ENCODE assay signal across 8 mouse cellular contexts in the genomic region with DNA sequence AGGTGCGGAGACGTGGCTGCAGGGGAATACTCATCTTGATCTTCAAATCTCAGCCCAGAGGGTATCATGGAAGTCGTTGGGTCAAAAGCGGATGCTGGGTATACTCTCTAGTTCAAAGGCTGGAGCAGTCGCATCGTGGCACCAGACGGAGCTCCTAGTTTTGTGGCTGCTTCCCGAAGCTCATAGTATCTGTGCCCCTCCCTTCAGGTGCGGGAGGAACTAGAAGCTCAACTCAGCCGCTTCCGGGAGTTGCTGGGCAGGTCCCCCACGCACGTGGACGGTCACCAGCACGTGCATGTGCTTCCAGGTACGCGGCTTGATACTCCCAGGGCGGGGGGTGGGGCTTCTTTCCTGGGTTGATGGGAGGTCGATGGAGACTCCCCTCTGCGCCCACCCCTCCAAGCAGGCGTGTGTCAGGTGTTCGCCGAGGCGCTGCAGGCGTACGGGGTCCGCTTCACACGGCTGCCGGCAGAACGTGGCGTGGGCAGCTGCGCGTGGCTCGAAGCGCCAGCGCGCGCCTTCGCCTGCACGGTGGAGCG. TPM values are rescaled to one million over a fixed set of nuclear protein-coding genes. Genes with fewer than 3 reads are reported as not detected.
DNase-seq lines count a peak whose midpoint lies in the region; ATAC-seq and TF ChIP-seq lines count a peak whose summit lies in the region.

No protein-coding gene starts in this region.

- no peak for TF ChIP-seq CTCF in G1E (IDR thresholded peaks at IDR 0.05; ENCODE audit: low read depth, low read length)
- no peak for TF ChIP-seq CTCF in liver, postnatal 0 days (IDR thresholded peaks at IDR 0.05; ENCODE audit: low read depth)
- no peak for TF ChIP-seq CTCF in olfactory bulb, adult 2 months (IDR thresholded peaks at IDR 0.05; ENCODE audit: insufficient read depth, low read depth, low read length)

- ATAC-seq in heart, embryonic 12.5 days (ENCODE audit: insufficient number of reproducible peaks, low FRiP score): 0 out of 2 replicates have a peak, but pooled peaks have one; percentile 12
- ATAC-seq in G1E (ENCODE audit: extremely low read depth, insufficient number of reproducible peaks, low FRiP score, poor library complexity, severe bottlenecking): no peak
- ATAC-seq in embryonic facial prominence, embryonic 14.5 days (ENCODE audit: low read depth): peak; percentile 16; the same call in 1 of the 2 replicates
- peak; percentile 20 for ATAC-seq in liver, postnatal 0 days

- intact Hi-C loops in heart, postnatal 25 days (cut with DNase I): no loop called here

- H3K4me3 ChIP-seq in heart, embryonic 12.5 days: peak overlapping the region; percentile 47
- peak overlapping the region; percentile 76 for H3K4me3 ChIP-seq in G1E (ENCODE audit: low read depth, low read length)
- peak overlapping the region; percentile 65 for H3K4me3 ChIP-seq in embryonic facial prominence, embryonic 14.5 days (ENCODE audit: low read depth, low read length)
- H3K4me3 ChIP-seq in liver, postnatal 0 days (ENCODE audit: low read depth, low read length): peak overlapping the region; percentile 58
- peak overlapping the region; percentile 97 for H3K4me3 ChIP-seq in olfactory bulb, adult 2 months (ENCODE audit: insufficient read depth, low read depth, low read length)

- no peak for TF ChIP-seq EP300 in liver, postnatal 0 days (IDR thresholded peaks at IDR 0.05; ENCODE audit: low read depth)

- peak overlapping the region; percentile 59 for H3K9ac ChIP-seq in heart, embryonic 12.5 days
- peak overlapping the region; percentile 66 for H3K9ac ChIP-seq in embryonic facial prominence, embryonic 14.5 days (ENCODE audit: low read depth, low read length)
- peak overlapping the region; percentile 46 for H3K9ac ChIP-seq in liver, postnatal 0 days (replicated peaks)

- WGBS in heart, embryonic 12.5 days: under 1% methylated on average over 41 of the region's 41 CpGs
- under 1% methylated on average over 28 of the region's 41 CpGs for WGBS in embryonic facial prominence, embryonic 14.5 days
- WGBS in liver, postnatal 0 days (ENCODE audit: insufficient replicate concordance): under 1% methylated on average over 41 of the region's 41 CpGs
- WGBS in olfactory bulb, adult 2 months: under 1% methylated on average over 41 of the region's 41 CpGs

- no peak for DNase-seq in heart, postnatal 25 days (ENCODE audit: low spot score)
- DNase-seq in G1E (ENCODE audit: low spot score): peak; percentile 67
- peak; percentile 50 for DNase-seq in embryonic facial prominence, embryonic 14.5 days (ENCODE audit: low spot score)
- DNase-seq in kidney, adult 9 months: peak; percentile 14
- DNase-seq in liver, postnatal 0 days: peak; percentile 51
- DNase-seq in gastrocnemius, postnatal 10 days: no peak

- H3K4me2 ChIP-seq in heart, embryonic 12.5 days: peak overlapping the region; percentile 78
- H3K4me2 ChIP-seq in embryonic facial prominence, embryonic 14.5 days (ENCODE audit: low read depth, low read length): peak overlapping the region; percentile 100
- H3K4me2 ChIP-seq in liver, postnatal 0 days (ENCODE audit: low read depth, low read length): peak overlapping the region; percentile 99

- 0 out of 2 replicates have a peak, but pooled peaks have one; percentile 4 for TF ChIP-seq POLR2A in olfactory bulb, adult 2 months (IDR thresholded peaks at IDR 0.05; ENCODE audit: insufficient read depth, low read depth, low read length)

- no peaks in the 10 kb centered on the region for H3K9me3 ChIP-seq in heart, embryonic 12.5 days (replicated peaks)
- H3K9me3 ChIP-seq in G1E (replicated peaks): no peaks in the 10 kb centered on the region
- no peaks in the 10 kb centered on the region for H3K9me3 ChIP-seq in embryonic facial prominence, embryonic 14.5 days (ENCODE audit: control insufficient read depth, low read length)
- H3K9me3 ChIP-seq in liver, postnatal 0 days (ENCODE audit: low read length): no peaks in the 10 kb centered on the region

- no peak overlapping the region for H3K27ac ChIP-seq in heart, embryonic 12.5 days (ENCODE audit: poor library complexity, severe bottlenecking)
- no peak overlapping the region for H3K27ac ChIP-seq in embryonic facial prominence, embryonic 14.5 days (replicated peaks; ENCODE audit: low read depth, low read length)
- H3K27ac ChIP-seq in liver, postnatal 0 days (ENCODE audit: low read depth): no peak overlapping the region
- no peak overlapping the region for H3K27ac ChIP-seq in olfactory bulb, adult 2 months (ENCODE audit: insufficient read depth, low read depth, low read length)

- peaks cover 8% of the 10 kb centered on the region for H3K36me3 ChIP-seq in heart, embryonic 12.5 days
- peaks cover 65% of the 10 kb centered on the region for H3K36me3 ChIP-seq in G1E (replicated peaks)
- peaks cover 15% of the 10 kb centered on the region; the same call in 1 of the 2 replicates for H3K36me3 ChIP-seq in embryonic facial prominence, embryonic 14.5 days (ENCODE audit: control insufficient read depth, insufficient read depth, low read length)
- H3K36me3 ChIP-seq in liver, postnatal 0 days (replicated peaks; ENCODE audit: insufficient read depth, low read length): no peaks in the 10 kb centered on the region

- H3K27me3 ChIP-seq in heart, embryonic 12.5 days (replicated peaks): no peaks in the 10 kb centered on the region
- no peaks in the 10 kb centered on the region for H3K27me3 ChIP-seq in G1E (ENCODE audit: insufficient read depth, low read length)
- peaks cover 4% of the 10 kb centered on the region; the same call in 1 of the 2 replicates for H3K27me3 ChIP-seq in embryonic facial prominence, embryonic 14.5 days (replicated peaks; ENCODE audit: control insufficient read depth, insufficient read depth, low read length)
- no peaks in the 10 kb centered on the region for H3K27me3 ChIP-seq in liver, postnatal 0 days (ENCODE audit: insufficient read depth, low read length)

- peaks cover 12% of the 10 kb centered on the region for H3K4me1 ChIP-seq in heart, embryonic 12.5 days (replicated peaks)
- peaks cover 40% of the 10 kb centered on the region for H3K4me1 ChIP-seq in G1E (ENCODE audit: insufficient read depth, low read depth, low read length)
- peaks cover 6% of the 10 kb centered on the region; the same call in 1 of the 2 replicates for H3K4me1 ChIP-seq in embryonic facial prominence, embryonic 14.5 days (ENCODE audit: control insufficient read depth, insufficient read depth, low read length)
- peaks cover 15% of the 10 kb centered on the region for H3K4me1 ChIP-seq in liver, postnatal 0 days (ENCODE audit: insufficient read depth)
- peaks cover 18% of the 10 kb centered on the region for H3K4me1 ChIP-seq in olfactory bulb, adult 2 months (ENCODE audit: control insufficient read depth, insufficient read depth, low read length)

RNA-seq across cellular contexts. Expression of a gene that starts 0.4 kb away (rescaled TPM):
- 0.27 and 0.33 TPM in 2 replicates for polyA plus RNA-seq in heart, embryonic 12.5 days (2016; fragmentation: Nextera tagmentation; extraction: Ambion mirVana)
- under 1 TPM in 1 of 2 experiments, not detected in 1; 0.13 TPM for total RNA-seq in heart, postnatal 25 days (2021)
- total RNA-seq in G1E (2014; fragmentation: Nextera tagmentation) (3.9 and 5.3 TPM in 2 replicates), G1E (2017) (2.5 and 2.8 TPM in 2 replicates)
- polyA plus RNA-seq in G1E (2012): 4.6 TPM in 2 replicates
- polyA plus RNA-seq in embryonic facial prominence, embryonic 14.5 days (2014; fragmentation: Nextera tagmentation; extraction: Ambion mirVana): 0.60 and 0.94 TPM in 2 replicates
- 0.12 and 0.13 TPM in 2 replicates for polyA plus RNA-seq in liver, postnatal 0 days (2015; fragmentation: Nextera tagmentation; extraction: Ambion mirVana)
- polyA plus RNA-seq in olfactory bulb, adult 2 months (2012; ENCODE audit: insufficient read depth, insufficient read length, low replicate concordance, missing spikeins): not detected in 2 replicates
- total RNA-seq in gastrocnemius, postnatal 10 days (2021): under 1 TPM; 0.29 to 0.54 TPM

RNA-seq across cellular contexts. Expression of a gene that starts 3.0 kb away (rescaled TPM):
- polyA plus RNA-seq in heart, embryonic 12.5 days (2016; fragmentation: Nextera tagmentation; extraction: Ambion mirVana): 4.6 and 5.4 TPM in 2 replicates
- 1 to 10 TPM; 1.1 to 2.2 TPM for total RNA-seq in heart, postnatal 25 days (2021)
- total RNA-seq in G1E (2014; fragmentation: Nextera tagmentation) (9.3 and 10.4 TPM in 2 replicates), G1E (2017) (15.3 and 23.4 TPM in 2 replicates)
- polyA plus RNA-seq in G1E (2012): 55.2 and 79.3 TPM in 2 replicates
- polyA plus RNA-seq in embryonic facial prominence, embryonic 14.5 days (2014; fragmentation: Nextera tagmentation; extraction: Ambion mirVana): 13.3 and 15.1 TPM in 2 replicates
- polyA plus RNA-seq in liver, postnatal 0 days (2015; fragmentation: Nextera tagmentation; extraction: Ambion mirVana): 2.3 and 3.4 TPM in 2 replicates
- not detected in 2 replicates for polyA plus RNA-seq in olfactory bulb, adult 2 months (2012; ENCODE audit: insufficient read depth, insufficient read length, low replicate concordance, missing spikeins)
- total RNA-seq in gastrocnemius, postnatal 10 days (2021): 1 to 10 TPM in 1 of 2 experiments, under 1 TPM in 1; 0.61 to 1.2 TPM

RNA-seq across cellular contexts. Expression of a gene that starts 15.3 kb away (rescaled TPM):
- 59.9 and 64.9 TPM in 2 replicates for polyA plus RNA-seq in heart, embryonic 12.5 days (2016; fragmentation: Nextera tagmentation; extraction: Ambion mirVana)
- total RNA-seq in heart, postnatal 25 days (2021): 10 to 100 TPM; 15.6 to 21.7 TPM
- 16.5 and 20.2 TPM in 2 replicates for total RNA-seq in G1E (2014; fragmentation: Nextera tagmentation)
- total RNA-seq in G1E (2017): 43.1 and 48.1 TPM in 2 replicates
- polyA plus RNA-seq in G1E (2012): 74.7 and 93.8 TPM in 2 replicates
- polyA plus RNA-seq in embryonic facial prominence, embryonic 14.5 days (2014; fragmentation: Nextera tagmentation; extraction: Ambion mirVana): 40.9 and 47.8 TPM in 2 replicates
- polyA plus RNA-seq in liver, postnatal 0 days (2015; fragmentation: Nextera tagmentation; extraction: Ambion mirVana): 25.8 and 27.1 TPM in 2 replicates
- not detected in 2 replicates for polyA plus RNA-seq in olfactory bulb, adult 2 months (2012; ENCODE audit: insufficient read depth, insufficient read length, low replicate concordance, missing spikeins)
- 1 to 10 TPM; 4.4 to 5.3 TPM for total RNA-seq in gastrocnemius, postnatal 10 days (2021)

RNA-seq across cellular contexts. Expression of a gene that starts 22.5 kb away (rescaled TPM):
- polyA plus RNA-seq in heart, embryonic 12.5 days (2016; fragmentation: Nextera tagmentation; extraction: Ambion mirVana): 28.1 and 31.4 TPM in 2 replicates
- not detected for total RNA-seq in heart, postnatal 25 days (2021)
- total RNA-seq in G1E (2014; fragmentation: Nextera tagmentation) (18.3 and 27.6 TPM in 2 replicates), G1E (2017) (8.8 and 10.6 TPM in 2 replicates)
- polyA plus RNA-seq in G1E (2012): 8.1 and 9.0 TPM in 2 replicates
- polyA plus RNA-seq in embryonic facial prominence, embryonic 14.5 days (2014; fragmentation: Nextera tagmentation; extraction: Ambion mirVana): 16.9 and 24.4 TPM in 2 replicates
- polyA plus RNA-seq in liver, postnatal 0 days (2015; fragmentation: Nextera tagmentation; extraction: Ambion mirVana): 4.6 and 5.2 TPM in 2 replicates
- polyA plus RNA-seq in olfactory bulb, adult 2 months (2012; ENCODE audit: insufficient read depth, insufficient read length, low replicate concordance, missing spikeins): not detected in 2 replicates
- 1 to 10 TPM in 1 of 2 experiments, not detected in 1; 1.3 TPM for total RNA-seq in gastrocnemius, postnatal 10 days (2021)

RNA-seq across cellular contexts. Expression of a gene that starts 36.4 kb away (rescaled TPM):
- 101 and 105 TPM in 2 replicates for polyA plus RNA-seq in heart, embryonic 12.5 days (2016; fragmentation: Nextera tagmentation; extraction: Ambion mirVana)
- 10 to 100 TPM; 33.7 to 38.6 TPM for total RNA-seq in heart, postnatal 25 days (2021)
- total RNA-seq in G1E (2014; fragmentation: Nextera tagmentation): 111 and 127 TPM in 2 replicates
- total RNA-seq in G1E (2017): 110 and 122 TPM in 2 replicates
- 65.1 and 70.4 TPM in 2 replicates for polyA plus RNA-seq in G1E (2012)
- polyA plus RNA-seq in embryonic facial prominence, embryonic 14.5 days (2014; fragmentation: Nextera tagmentation; extraction: Ambion mirVana): 101 and 117 TPM in 2 replicates
- 32.6 and 34.1 TPM in 2 replicates for polyA plus RNA-seq in liver, postnatal 0 days (2015; fragmentation: Nextera tagmentation; extraction: Ambion mirVana)
- polyA plus RNA-seq in olfactory bulb, adult 2 months (2012; ENCODE audit: insufficient read depth, insufficient read length, low replicate concordance, missing spikeins): not detected in 2 replicates
- 10 to 100 TPM; 31.4 to 39.7 TPM for total RNA-seq in gastrocnemius, postnatal 10 days (2021)

Comparison
In these comparisons a context has a peak if more than half of its experiments do, and no peak if none do; other contexts are left out.
1. H3K4me3 ChIP-seq: peak in every context shown above with its lines; median percentile 97 in olfactory bulb, adult 2 months; 76 in G1E; 65 in embryonic facial prominence, embryonic 14.5 days; 58 in liver, postnatal 0 days; 47 in heart, embryonic 12.5 days.
2. DNase-seq: peak in G1E (single experiment), embryonic facial prominence, embryonic 14.5 days (single experiment), kidney, adult 9 months (single experiment) and liver, postnatal 0 days (single experiment); none in heart, postnatal 25 days (single experiment) and gastrocnemius, postnatal 10 days (single experiment).
3. RNA of a gene that starts 15.3 kb away (polyA plus RNA-seq): 74.7 to 93.8 TPM in G1E, 59.9 to 64.9 TPM in heart, embryonic 12.5 days, 40.9 to 47.8 TPM in embryonic facial prominence, embryonic 14.5 days and 25.8 to 27.1 TPM in liver, postnatal 0 days; not detected in olfactory bulb, adult 2 months; every median in the first group is over 10 times any median in the second.
4. Peak in every context shown above with its lines, with median percentiles within 50 percentile points of each other: H3K4me2 ChIP-seq and H3K9ac ChIP-seq.